Mouse (Mus musculus) thymus, postnatal 36 days (tissue): Measurements from ENCODE around the gene Aoc1.
A peak's percentile ranks its signal among the peaks of the same experiment; 100 is the strongest.

Experiments
- DNase-seq, 2 experiments: peaks; one replicate each; pipeline ENCODE4 v3.0.0; 2022; ENCODE audit warnings: mixed read lengths in 2 of 2

Gene Aoc1

GRCm38 (mm10) chr6:48912033-48912432 lies 39.3 kb downstream of the Aoc1 start:
- DNase-seq: no peak

- DNase-seq: no peak
These were observed 40.9 kb downstream of the Aoc1 start for GRCm38 (mm10) chr6:48913587-48913986.

GRCm38 (mm10) chr6:48929595-48929994 lies 56.9 kb downstream of the Aoc1 start, which contains the start of gene 1600015I10Rik:
1600015I10Rik (plus strand) TSS chr6:48929895.
- DNase-seq: no peak

GRCm38 (mm10) chr6:48949596-48949995 lies 76.9 kb downstream of the Aoc1 start:
- no peak for DNase-seq

- DNase-seq: no peak
These were observed 78.0 kb downstream of the Aoc1 start for GRCm38 (mm10) chr6:48950676-48951075.

GRCm38 (mm10) chr6:48951630-48952029 lies 78.9 kb downstream of the Aoc1 start:
- DNase-seq: no peak

- no peak for DNase-seq
These were observed 80.5 kb downstream of the Aoc1 start for GRCm38 (mm10) chr6:48953220-48953619.

- no peak for DNase-seq
These were observed 81.5 kb downstream of the Aoc1 start for GRCm38 (mm10) chr6:48954211-48954610.

GRCm38 (mm10) chr6:48954946-48955345 lies 82.2 kb downstream of the Aoc1 start:
- peak; percentile 9 to 10 for DNase-seq

GRCm38 (mm10) chr6:48956785-48957184 lies 84.1 kb downstream of the Aoc1 start:
- DNase-seq: no peak

- no peak for DNase-seq
These were observed 85.4 kb downstream of the Aoc1 start for GRCm38 (mm10) chr6:48958053-48958452.
